ENCODE assay signal across 12 mouse cellular contexts in genomic region chr8:128263251-128263947, GRCm38 (mm10).
DNase-seq lines count a peak whose midpoint lies in the region; ATAC-seq lines count a peak whose summit lies in the region.
"Had no signal": no experiment of that assay in that cellular context is flagged by ENCODE, and none has a peak within 500 bp of the region (broad histone marks: within the 10 kb centered on the region; RNA-seq: fewer than 3 reads in every experiment).

No protein-coding gene starts in this region.

- no peak overlapping the region for H3K9ac ChIP-seq in heart, embryonic 11.5 days (ENCODE audit: low read depth, low read length)
- H3K9ac ChIP-seq in midbrain, embryonic 13.5 days (replicated peaks), result no peak overlapping the region
- H3K9ac ChIP-seq: hindbrain, embryonic 13.5 days; liver, embryonic 14.5 days had no signal

- no peaks in the 10 kb centered on the region for H3K9me3 ChIP-seq in heart, embryonic 10.5 days
- H3K9me3 ChIP-seq in heart, embryonic 11.5 days (replicated peaks; ENCODE audit: control insufficient read depth, low read length), result no peaks in the 10 kb centered on the region
- no peaks in the 10 kb centered on the region for H3K9me3 ChIP-seq in limb, embryonic 10.5 days (replicated peaks)
- no peaks in the 10 kb centered on the region for H3K9me3 ChIP-seq in midbrain, embryonic 13.5 days
- H3K9me3 ChIP-seq: hindbrain, embryonic 13.5 days had no signal

- no peak for DNase-seq in heart, embryonic 10.5 days (ENCODE audit: low spot score)
- DNase-seq in embryo, embryonic 11.5 days (ENCODE audit: low read depth, low spot score), result peak; percentile 19
- peak; percentile 44 for DNase-seq in limb, embryonic 10.5 days (ENCODE audit: low spot score)
- DNase-seq in adrenal gland, adult 8-10 months, result no peak
- DNase-seq in urinary bladder, adult 2 months (ENCODE audit: low spot score), result no peak
- no peak for DNase-seq in heart, adult 18-20 months
- DNase-seq: gastrocnemius, postnatal 36 days had no signal

- no peak overlapping the region for H3K4me2 ChIP-seq in heart, embryonic 11.5 days
- H3K4me2 ChIP-seq in midbrain, embryonic 13.5 days (replicated peaks), result no peak overlapping the region
- H3K4me2 ChIP-seq: hindbrain, embryonic 13.5 days had no signal

- no peak for ATAC-seq in heart, embryonic 11.5 days (replicated peaks; ENCODE audit: insufficient number of reproducible peaks, low FRiP score, low TSS enrichment)
- ATAC-seq in midbrain, embryonic 13.5 days, result peak; percentile 60

- H3K36me3 ChIP-seq in heart, embryonic 10.5 days, result no peaks in the 10 kb centered on the region
- H3K36me3 ChIP-seq in heart, embryonic 11.5 days (ENCODE audit: control insufficient read depth, insufficient read depth, low read length), result no peaks in the 10 kb centered on the region
- H3K36me3 ChIP-seq in limb, embryonic 10.5 days, result no peaks in the 10 kb centered on the region
- no peaks in the 10 kb centered on the region for H3K36me3 ChIP-seq in midbrain, embryonic 13.5 days
- H3K36me3 ChIP-seq: hindbrain, embryonic 13.5 days had no signal

- no peak overlapping the region for H3K4me3 ChIP-seq in heart, embryonic 10.5 days
- H3K4me3 ChIP-seq in heart, embryonic 11.5 days (ENCODE audit: low read depth, low read length), result no peak overlapping the region
- no peak overlapping the region for H3K4me3 ChIP-seq in limb, embryonic 10.5 days
- H3K4me3 ChIP-seq in midbrain, embryonic 13.5 days (replicated peaks), result no peak overlapping the region
- H3K4me3 ChIP-seq: hindbrain, embryonic 13.5 days; left cerebral cortex, adult 2 months had no signal

- 0 out of 2 replicates have a peak overlapping the region, but pooled peaks have one; percentile 9 for H3K27ac ChIP-seq in heart, embryonic 10.5 days
- no peak overlapping the region for H3K27ac ChIP-seq in heart, embryonic 11.5 days (ENCODE audit: low read depth, low read length)
- peak overlapping the region; percentile 58 for H3K27ac ChIP-seq in limb, embryonic 10.5 days
- H3K27ac ChIP-seq in midbrain, embryonic 13.5 days, result no peak overlapping the region
- H3K27ac ChIP-seq: hindbrain, embryonic 13.5 days; left cerebral cortex, adult 2 months; liver, embryonic 14.5 days had no signal

- WGBS in heart, embryonic 10.5 days, result 80% methylated on average over 9 of the region's 9 CpGs
- 79% methylated on average over 9 of the region's 9 CpGs for WGBS in heart, embryonic 11.5 days (ENCODE audit: insufficient replicate concordance)
- 54% methylated on average over 9 of the region's 9 CpGs for WGBS in limb, embryonic 10.5 days
- 31% methylated on average over 9 of the region's 9 CpGs for WGBS in midbrain, embryonic 13.5 days

- H3K4me1 ChIP-seq in heart, embryonic 10.5 days, result peaks cover 22% of the 10 kb centered on the region
- peaks cover 13% of the 10 kb centered on the region for H3K4me1 ChIP-seq in heart, embryonic 11.5 days (ENCODE audit: control insufficient read depth, insufficient read depth, low read length)
- peaks cover 39% of the 10 kb centered on the region for H3K4me1 ChIP-seq in limb, embryonic 10.5 days
- peaks cover 12% of the 10 kb centered on the region for H3K4me1 ChIP-seq in midbrain, embryonic 13.5 days (replicated peaks)

- no peaks in the 10 kb centered on the region for H3K27me3 ChIP-seq in heart, embryonic 10.5 days (ENCODE audit: insufficient read depth, poor library complexity, severe bottlenecking)
- H3K27me3 ChIP-seq in heart, embryonic 11.5 days (ENCODE audit: control insufficient read depth, insufficient read depth, low read length), result no peaks in the 10 kb centered on the region
- no peaks in the 10 kb centered on the region for H3K27me3 ChIP-seq in limb, embryonic 10.5 days (ENCODE audit: low read depth, poor library complexity, severe bottlenecking)
- H3K27me3 ChIP-seq in midbrain, embryonic 13.5 days, result no peaks in the 10 kb centered on the region
- H3K27me3 ChIP-seq: hindbrain, embryonic 13.5 days had no signal

Comparison
In these comparisons a context has a peak if more than half of its experiments do, and no peak if none do; other contexts are left out.
1. H3K27ac ChIP-seq: peak in heart, embryonic 10.5 days (single experiment) and limb, embryonic 10.5 days (single experiment); none in heart, embryonic 11.5 days (single experiment) and midbrain, embryonic 13.5 days (single experiment).
2. DNase-seq: peak in embryo, embryonic 11.5 days (single experiment) and limb, embryonic 10.5 days (single experiment); none in heart, embryonic 10.5 days (single experiment), adrenal gland, adult 8-10 months (single experiment), urinary bladder, adult 2 months (single experiment) and heart, adult 18-20 months (0 of 2).